Mouse (Mus musculus) MEL (cell line): Measurements from ENCODE around the gene Ints14.

ENCODE experiments used
- GATA1 ChIP-seq: IDR thresholded peaks from 2 replicates; pipeline ENCODE4 v1.6.1; 2011; ENCODE audit warnings: low read depth, low read length, improper control_type of control experiment
- MXI1 ChIP-seq: IDR thresholded peaks from 2 replicates; pipeline ENCODE4 v1.6.1; 2011; ENCODE audit warnings: mild to moderate bottlenecking, low read depth, low read length, improper control_type of control experiment
- NRF1 ChIP-seq: IDR thresholded peaks from 2 replicates; pipeline ENCODE4 v1.6.1; 2014; ENCODE audit warnings: low read depth, mild to moderate bottlenecking, inconsistent platforms, low read length, improper control_type of control experiment, moderate library complexity; ENCODE audit not compliant: poor library complexity, insufficient read depth, severe bottlenecking
- POLR2A ChIP-seq, 2 experiments: IDR thresholded peaks; 2 replicates each; pipeline ENCODE4 v1.6.1; 2011 to 2012; ENCODE audit warnings: low read length in 2 of 2, mild to moderate bottlenecking in 2 of 2, control low read depth in 1 of 2, improper control_type of control experiment in 1 of 2, low read depth in 1 of 2, moderate library complexity in 1 of 2; ENCODE audit not compliant: control insufficient read depth in 1 of 2, insufficient read depth in 1 of 2, poor library complexity in 1 of 2

GRCm38 (mm10) chr9:65005737-65006136 lies 45.0 kb downstream of the Ints14 start:
- TF ChIP-seq NRF1, result no peak
- no peak for TF ChIP-seq GATA1
- no peak for TF ChIP-seq POLR2A (IDR thresholded peaks at IDR 0.05; ENCODE audit: control insufficient read depth in 1 of 2, insufficient read depth in 1 of 2, low read depth in 1 of 2, low read length in 2 of 2, poor library complexity in 1 of 2)
- no peak for TF ChIP-seq MXI1
